Mouse (Mus musculus): ENCODE measurements at regions not wholly inside any gene's neighbourhood (a gene's known extent, or its start where the extent isn't known, plus 50 kb on each side); places are given as distances from the start of the nearest gene placed in this dataset.

- TF ChIP-seq CTCF (IDR thresholded peaks at IDR 0.05; ENCODE audit: low read depth) (no peak), EP300 (IDR thresholded peaks at IDR 0.05; ENCODE audit: low read depth) (no peak)
Observed at GRCm38 (mm10) chr3:131962870-131963269, 122.2 kb upstream of the Dkk2 start.

All from heart, postnatal 0 days (tissue).